Mouse (Mus musculus): ENCODE measurements around the gene Pnn. TPM values are rescaled to one million over a fixed set of nuclear protein-coding genes. Genes with fewer than 3 reads are reported as not detected.

Pnn gene
- total RNA-seq (2023; ENCODE audit: inconsistent age): 64.3 to 86.2 TPM (median 70.4 TPM) in 4 replicates

DNA sequence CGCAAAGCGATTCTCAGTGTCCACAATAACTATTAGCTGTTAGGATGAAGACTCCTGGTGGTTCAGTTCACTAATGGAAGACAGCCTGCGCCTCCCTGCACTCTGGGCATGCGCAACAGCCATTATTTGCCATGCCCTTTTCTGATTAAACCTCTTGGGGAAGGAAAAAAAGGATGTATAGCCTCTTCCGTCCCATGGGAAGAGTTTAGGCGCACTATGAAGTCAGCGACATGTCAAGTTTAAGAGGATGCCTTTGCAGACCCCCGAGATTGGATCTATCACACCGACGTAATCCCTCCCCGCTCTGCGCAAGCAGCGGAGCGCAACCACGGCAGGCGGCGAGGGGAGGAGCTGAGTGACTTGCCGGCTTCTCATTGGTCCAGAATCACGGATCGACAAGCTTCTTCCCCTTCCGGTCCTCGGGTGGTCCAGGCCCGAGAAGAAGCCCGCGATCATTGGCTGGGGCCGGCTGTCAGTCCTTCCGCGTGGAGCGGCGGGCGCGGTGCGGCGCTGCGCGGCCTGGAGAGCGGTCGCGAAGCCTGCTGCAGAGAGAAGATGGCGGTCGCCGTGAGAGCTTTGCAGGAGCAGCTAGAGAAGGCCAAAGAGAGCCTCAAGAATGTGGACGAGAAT, at the start of gene Pnn:
Gene Pnn (plus strand): TSS at position 437 of the 630 bp plus-strand sequence.

DNA sequence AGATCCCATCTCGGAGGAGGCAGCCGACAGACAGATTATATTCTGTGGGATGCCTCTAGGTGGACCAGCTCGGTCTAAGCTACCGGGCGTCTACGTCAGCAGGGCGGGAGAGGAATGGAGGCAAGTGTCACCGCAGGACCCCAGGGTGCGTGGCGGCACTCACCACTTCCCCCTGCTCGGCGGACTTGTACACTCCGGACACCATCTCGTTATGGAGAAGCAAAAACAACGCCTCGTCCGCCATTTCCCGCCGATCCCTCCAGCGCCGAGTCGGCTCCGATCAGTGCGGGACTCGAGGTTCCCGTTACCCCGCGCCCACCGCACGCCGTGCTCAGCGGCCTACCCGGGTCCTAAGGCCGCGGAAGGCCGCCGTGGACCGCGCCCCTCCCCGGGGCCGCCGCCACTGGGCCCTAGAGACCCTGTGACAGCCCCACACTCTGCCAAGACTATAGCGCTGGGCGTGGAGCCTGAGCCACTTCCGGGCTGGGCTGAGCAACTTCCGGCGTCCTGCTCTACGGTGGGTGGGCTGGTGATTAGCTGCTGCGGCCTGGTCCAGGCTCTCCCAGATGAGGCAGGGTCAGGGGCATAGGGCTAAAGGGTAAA, 5.6 kb upstream of the Pnn start, which contains the start of gene Trappc6b:
Gene Trappc6b (minus strand): TSS at position 480 of the 603 bp plus-strand sequence.

GRCm38 (mm10) chr12:59095104-59096025, 28.7 kb downstream of the Pnn start, which contains the start of gene Mia2:
TSS of gene Mia2 (plus strand) at chr12:59095799.

Other genes with a start within 250 kb of the Pnn start
- gene Sec23a, start 54.9 kb upstream of the Pnn start, total RNA-seq (2023; ENCODE audit: inconsistent age): 17.4 to 24.2 TPM (median 20.8 TPM) in 4 replicates
- 12.3 to 16.8 TPM (median 14.5 TPM) in 4 replicates for gene Gemin2, start 53.5 kb upstream of the Pnn start, total RNA-seq (2023; ENCODE audit: inconsistent age)
- 58.2 to 77.3 TPM (median 66.3 TPM) in 4 replicates for gene Trappc6b, start 5.4 kb upstream of the Pnn start, total RNA-seq (2023; ENCODE audit: inconsistent age)
- gene Mia2, start 28.9 kb downstream of the Pnn start, total RNA-seq (2023; ENCODE audit: inconsistent age): 107 to 117 TPM (median 112 TPM) in 4 replicates
- gene Fbxo33, start 152.8 kb downstream of the Pnn start, total RNA-seq (2023; ENCODE audit: inconsistent age): 32.5 to 55.2 TPM (median 42.9 TPM) in 4 replicates